Mouse (Mus musculus): ENCODE measurements around the gene Sult1a1. TPM values are rescaled to one million over a fixed set of nuclear protein-coding genes. Genes with fewer than 3 reads are reported as not detected.

Gene Sult1a1
- 62.2 TPM for polyA plus RNA-seq (2014; fragmentation: Illumina TruSeq; extraction: RNeasy Lipid Tissue Mini Kit (QIAGEN cat#74804); ENCODE audit: low read depth, low replicate concordance)

DNA sequence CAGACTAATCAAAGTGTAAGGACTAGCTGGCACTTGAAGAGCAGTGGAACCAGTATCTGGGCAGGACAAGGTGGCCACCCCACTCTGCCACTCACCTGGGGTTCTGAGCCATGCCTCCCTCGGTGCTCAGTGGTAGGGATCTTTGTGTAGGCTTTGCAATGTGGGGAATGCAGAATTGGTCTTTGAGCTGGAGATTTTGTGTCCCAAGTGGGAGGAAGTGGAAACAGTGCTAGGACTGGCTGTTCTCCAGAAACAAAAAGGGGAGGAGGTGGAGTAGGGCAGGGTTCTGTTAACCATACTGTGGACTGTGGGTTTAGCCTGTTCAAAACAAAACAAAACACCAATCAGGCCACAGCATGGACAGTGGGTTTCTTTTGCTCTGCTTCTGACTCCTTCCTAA, at the start of gene Sult1a1:
Gene Sult1a1, minus strand, starts transcription at position 226 of the 400 bp plus-strand sequence.

DNA sequence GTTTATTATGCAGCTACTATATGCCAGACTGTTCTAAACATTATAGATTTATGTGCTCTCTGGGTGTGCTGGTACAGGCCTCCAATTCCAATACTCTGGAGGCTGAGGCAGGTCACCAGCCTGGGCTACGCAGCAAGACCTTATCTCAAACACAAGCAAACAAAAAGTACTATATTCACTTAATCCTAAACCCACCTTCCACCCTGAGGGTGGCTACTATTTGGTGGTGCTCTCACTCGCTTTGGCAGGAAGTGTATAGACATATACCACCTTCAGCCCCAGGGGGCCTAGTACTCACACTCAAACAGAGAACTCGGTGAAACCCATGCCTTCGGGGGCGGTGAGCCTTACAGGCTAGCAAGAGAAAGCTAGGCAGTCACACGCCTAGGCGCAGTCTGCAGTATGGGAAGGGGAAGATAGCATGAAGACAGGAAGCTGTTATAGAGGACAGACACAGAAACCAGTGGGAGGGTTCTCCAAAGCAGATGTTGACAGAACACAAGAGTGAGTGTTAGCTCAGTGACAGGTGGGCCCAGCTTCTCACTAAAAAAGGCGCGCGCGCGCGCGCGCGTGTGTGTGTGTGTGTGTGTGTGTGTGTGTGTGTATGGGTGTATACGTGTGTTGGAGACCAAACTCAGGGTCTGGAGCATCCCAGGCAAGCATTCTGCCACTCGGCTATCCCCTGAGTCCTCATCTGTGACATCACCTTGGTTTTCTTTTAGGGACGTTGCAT, 31.4 kb upstream of the Sult1a1 start, which contains the start of gene Coro1a:
Gene Coro1a, minus strand, starts transcription at position 346 of the 733 bp plus-strand sequence.

DNA sequence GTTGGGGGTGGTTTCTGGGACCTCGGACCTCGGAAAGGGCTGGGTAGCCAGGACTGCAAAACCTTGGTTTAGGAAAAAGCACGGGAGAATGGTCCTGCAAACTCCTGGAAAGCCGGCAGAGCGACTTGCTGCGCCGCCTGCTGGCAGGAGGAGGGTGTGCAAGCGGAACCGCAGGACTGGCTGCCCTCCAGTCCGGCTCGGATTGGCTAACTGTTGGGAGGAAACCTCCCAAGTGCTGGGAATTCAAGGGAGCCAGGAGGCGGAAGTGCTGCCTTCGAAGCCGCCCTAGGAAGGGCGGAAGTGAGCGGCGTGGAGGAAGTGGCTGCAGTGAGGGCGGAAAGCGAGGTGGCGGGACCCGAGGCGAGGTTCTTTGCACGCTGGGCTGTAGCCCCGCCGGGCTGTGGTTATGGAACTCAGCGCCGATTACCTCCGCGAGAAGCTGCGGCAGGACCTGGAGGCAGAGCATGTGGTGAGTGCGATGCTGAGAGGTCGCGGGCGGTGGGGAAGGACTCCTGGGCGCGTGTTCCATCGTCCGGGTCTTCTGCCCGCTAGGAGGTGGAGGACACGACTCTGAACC, 19.5 kb upstream of the Sult1a1 start, which contains the start of gene Slx1b:
Gene Slx1b, minus strand, starts transcription at position 154 of the 577 bp plus-strand sequence.

GRCm38 (mm10) chr7:126695210-126695611, 19.0 kb upstream of the Sult1a1 start, which contains the start of gene Bola2:
Bola2 (plus strand) TSS chr7:126695401.

DNA sequence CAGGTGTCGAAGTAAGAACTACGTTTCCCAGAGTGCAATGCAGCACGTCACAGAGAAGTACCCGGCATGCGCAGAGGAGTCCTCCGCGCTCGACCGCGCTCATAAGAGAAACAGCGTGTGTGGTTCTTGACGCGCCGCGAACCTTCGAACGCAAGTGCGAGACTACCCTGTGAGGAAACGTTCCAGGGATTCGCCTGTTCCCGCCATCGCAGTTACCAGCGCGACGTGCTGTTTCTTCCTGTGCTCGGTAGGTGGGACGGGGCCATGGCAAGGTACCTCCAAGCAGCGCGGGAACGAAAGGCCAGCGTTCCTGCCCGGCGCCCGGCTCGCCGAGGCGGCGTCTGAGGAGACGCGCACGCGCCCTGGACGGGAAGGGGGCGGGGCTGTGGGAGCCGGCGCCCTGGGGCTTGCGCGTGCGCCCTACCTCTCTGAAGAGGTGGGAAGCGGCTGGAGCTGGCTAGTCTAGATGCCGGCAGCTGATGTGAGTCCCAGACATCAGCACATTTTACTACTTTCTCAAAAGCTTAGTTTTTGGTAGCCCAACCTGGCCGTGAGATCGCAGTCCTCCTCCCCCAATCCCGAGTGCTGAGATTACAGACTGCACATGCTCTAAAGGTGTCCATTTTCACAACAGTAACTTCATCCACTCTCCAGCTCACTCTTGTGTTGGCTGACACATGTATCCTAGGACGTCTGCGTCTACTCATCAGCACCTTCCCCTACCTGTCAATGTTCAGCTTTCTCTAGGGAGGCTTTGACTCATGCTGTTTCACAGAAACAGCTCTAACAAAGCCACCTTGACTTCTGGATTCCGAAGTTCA, 26.8 kb downstream of the Sult1a1 start, which contains the start of gene Sgf29:
Gene Sgf29, plus strand, starts transcription at position 79 of the 821 bp plus-strand sequence.

DNA sequence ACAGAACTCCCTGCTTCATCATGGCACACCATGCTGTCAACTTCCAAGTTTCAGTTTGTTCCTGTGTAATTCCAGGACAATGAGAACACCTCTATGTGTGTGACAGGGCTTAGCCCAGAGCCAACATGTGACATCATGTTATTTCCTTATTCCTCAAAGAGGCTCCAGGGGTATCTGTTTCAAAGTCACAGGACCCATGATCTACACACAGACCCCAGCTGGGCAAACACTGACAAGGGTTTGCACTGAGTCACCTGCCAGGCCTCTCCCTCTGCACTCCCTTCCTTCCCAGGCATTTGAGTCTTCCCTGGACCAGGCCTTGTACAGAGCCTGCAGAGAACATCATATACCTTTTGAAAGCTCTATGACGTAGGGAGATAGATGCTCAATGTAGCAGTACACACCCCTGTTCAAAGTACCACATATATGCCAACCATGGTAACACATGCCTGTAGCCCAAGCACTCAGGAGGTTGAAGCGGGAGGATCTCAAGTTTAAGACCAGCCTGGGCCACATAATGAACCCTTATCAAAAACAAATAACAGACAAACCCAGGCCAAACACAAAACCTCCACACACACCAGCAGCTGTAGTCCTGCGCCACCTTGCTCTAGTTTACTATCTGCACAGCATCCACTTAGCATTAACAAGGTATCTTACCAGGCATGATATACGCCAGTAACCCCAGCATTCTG, 45.3 kb downstream of the Sult1a1 start, which contains the start of gene Nupr1:
Gene Nupr1, minus strand, starts transcription at position 38 of the 695 bp plus-strand sequence.

Other genes starting within 250 kb of the Sult1a1 start
- 0.85 TPM for gene Rabep2, start 247.7 kb downstream of the Sult1a1 start, polyA plus RNA-seq (2014; fragmentation: Illumina TruSeq; extraction: RNeasy Lipid Tissue Mini Kit (QIAGEN cat#74804); ENCODE audit: low read depth, low replicate concordance)
- not detected for gene Atp2a1, start 213.3 kb downstream of the Sult1a1 start, polyA plus RNA-seq (2014; fragmentation: Illumina TruSeq; extraction: RNeasy Lipid Tissue Mini Kit (QIAGEN cat#74804); ENCODE audit: low read depth, low replicate concordance)
- gene Sh2b1, start 201.0 kb downstream of the Sult1a1 start, polyA plus RNA-seq (2014; fragmentation: Illumina TruSeq; extraction: RNeasy Lipid Tissue Mini Kit (QIAGEN cat#74804); ENCODE audit: low read depth, low replicate concordance), result 0.65 TPM
- 6.3 TPM for gene Tufm, start 189.1 kb downstream of the Sult1a1 start, polyA plus RNA-seq (2014; fragmentation: Illumina TruSeq; extraction: RNeasy Lipid Tissue Mini Kit (QIAGEN cat#74804); ENCODE audit: low read depth, low replicate concordance)
- 17.8 TPM for gene Atxn2l, start 173.0 kb downstream of the Sult1a1 start, polyA plus RNA-seq (2014; fragmentation: Illumina TruSeq; extraction: RNeasy Lipid Tissue Mini Kit (QIAGEN cat#74804); ENCODE audit: low read depth, low replicate concordance)
- gene Eif3c, start 110.0 kb downstream of the Sult1a1 start, polyA plus RNA-seq (2014; fragmentation: Illumina TruSeq; extraction: RNeasy Lipid Tissue Mini Kit (QIAGEN cat#74804); ENCODE audit: low read depth, low replicate concordance), result 233 TPM
- gene Apobr, start 91.5 kb downstream of the Sult1a1 start, polyA plus RNA-seq (2014; fragmentation: Illumina TruSeq; extraction: RNeasy Lipid Tissue Mini Kit (QIAGEN cat#74804); ENCODE audit: low read depth, low replicate concordance), result not detected
- 1.7 TPM for gene Cln3, start 90.6 kb downstream of the Sult1a1 start, polyA plus RNA-seq (2014; fragmentation: Illumina TruSeq; extraction: RNeasy Lipid Tissue Mini Kit (QIAGEN cat#74804); ENCODE audit: low read depth, low replicate concordance)
- gene Il27, start 81.5 kb downstream of the Sult1a1 start, polyA plus RNA-seq (2014; fragmentation: Illumina TruSeq; extraction: RNeasy Lipid Tissue Mini Kit (QIAGEN cat#74804); ENCODE audit: low read depth, low replicate concordance), result not detected
- gene Nupr1, start 45.6 kb downstream of the Sult1a1 start, polyA plus RNA-seq (2014; fragmentation: Illumina TruSeq; extraction: RNeasy Lipid Tissue Mini Kit (QIAGEN cat#74804); ENCODE audit: low read depth, low replicate concordance), result 5.7 TPM
- 1.2 TPM for gene Sgf29, start 27.1 kb downstream of the Sult1a1 start, polyA plus RNA-seq (2014; fragmentation: Illumina TruSeq; extraction: RNeasy Lipid Tissue Mini Kit (QIAGEN cat#74804); ENCODE audit: low read depth, low replicate concordance)
- 0.16 TPM for gene Bola2, start 19.0 kb upstream of the Sult1a1 start, polyA plus RNA-seq (2014; fragmentation: Illumina TruSeq; extraction: RNeasy Lipid Tissue Mini Kit (QIAGEN cat#74804); ENCODE audit: low read depth, low replicate concordance)
- 1.0 TPM for gene Slx1b, start 19.4 kb upstream of the Sult1a1 start, polyA plus RNA-seq (2014; fragmentation: Illumina TruSeq; extraction: RNeasy Lipid Tissue Mini Kit (QIAGEN cat#74804); ENCODE audit: low read depth, low replicate concordance)
- 4.4 TPM for gene Coro1a, start 31.4 kb upstream of the Sult1a1 start, polyA plus RNA-seq (2014; fragmentation: Illumina TruSeq; extraction: RNeasy Lipid Tissue Mini Kit (QIAGEN cat#74804); ENCODE audit: low read depth, low replicate concordance)
- 6.5 TPM for gene Mapk3, start 83.2 kb upstream of the Sult1a1 start, polyA plus RNA-seq (2014; fragmentation: Illumina TruSeq; extraction: RNeasy Lipid Tissue Mini Kit (QIAGEN cat#74804); ENCODE audit: low read depth, low replicate concordance)
- gene Gdpd3, start 89.9 kb upstream of the Sult1a1 start, polyA plus RNA-seq (2014; fragmentation: Illumina TruSeq; extraction: RNeasy Lipid Tissue Mini Kit (QIAGEN cat#74804); ENCODE audit: low read depth, low replicate concordance), result 9.9 TPM
- 13.0 TPM for gene Ypel3, start 100.5 kb upstream of the Sult1a1 start, polyA plus RNA-seq (2014; fragmentation: Illumina TruSeq; extraction: RNeasy Lipid Tissue Mini Kit (QIAGEN cat#74804); ENCODE audit: low read depth, low replicate concordance)
- gene Tbx6, start 105.1 kb upstream of the Sult1a1 start, polyA plus RNA-seq (2014; fragmentation: Illumina TruSeq; extraction: RNeasy Lipid Tissue Mini Kit (QIAGEN cat#74804); ENCODE audit: low read depth, low replicate concordance), result not detected
- gene Ppp4c, start 116.1 kb upstream of the Sult1a1 start, polyA plus RNA-seq (2014; fragmentation: Illumina TruSeq; extraction: RNeasy Lipid Tissue Mini Kit (QIAGEN cat#74804); ENCODE audit: low read depth, low replicate concordance), result 29.0 TPM
- not detected for gene Fam57b, start 121.2 kb upstream of the Sult1a1 start, polyA plus RNA-seq (2014; fragmentation: Illumina TruSeq; extraction: RNeasy Lipid Tissue Mini Kit (QIAGEN cat#74804); ENCODE audit: low read depth, low replicate concordance)
- gene 4930451I11Rik, start 155.2 kb upstream of the Sult1a1 start, polyA plus RNA-seq (2014; fragmentation: Illumina TruSeq; extraction: RNeasy Lipid Tissue Mini Kit (QIAGEN cat#74804); ENCODE audit: low read depth, low replicate concordance), result not detected
- not detected for gene Doc2a, start 171.0 kb upstream of the Sult1a1 start, polyA plus RNA-seq (2014; fragmentation: Illumina TruSeq; extraction: RNeasy Lipid Tissue Mini Kit (QIAGEN cat#74804); ENCODE audit: low read depth, low replicate concordance)
- gene Hirip3, start 185.5 kb upstream of the Sult1a1 start, polyA plus RNA-seq (2014; fragmentation: Illumina TruSeq; extraction: RNeasy Lipid Tissue Mini Kit (QIAGEN cat#74804); ENCODE audit: low read depth, low replicate concordance), result 10.3 TPM
- gene Ino80e, start 185.9 kb upstream of the Sult1a1 start, polyA plus RNA-seq (2014; fragmentation: Illumina TruSeq; extraction: RNeasy Lipid Tissue Mini Kit (QIAGEN cat#74804); ENCODE audit: low read depth, low replicate concordance), result 10.2 TPM
- gene Taok2, start 208.3 kb upstream of the Sult1a1 start, polyA plus RNA-seq (2014; fragmentation: Illumina TruSeq; extraction: RNeasy Lipid Tissue Mini Kit (QIAGEN cat#74804); ENCODE audit: low read depth, low replicate concordance), result 6.5 TPM
- 6.4 TPM for gene Tmem219, start 246.5 kb upstream of the Sult1a1 start, polyA plus RNA-seq (2014; fragmentation: Illumina TruSeq; extraction: RNeasy Lipid Tissue Mini Kit (QIAGEN cat#74804); ENCODE audit: low read depth, low replicate concordance)

All from kidney, adult 10 weeks (tissue).